ENCODE assay signal across 15 mouse cellular contexts in genomic region chr7:50899541-50900088, GRCm38 (mm10).
DNase-seq lines count a peak whose midpoint lies in the region; ATAC-seq and TF ChIP-seq lines count a peak whose summit lies in the region.
"Had no signal": no experiment of that assay in that cellular context is flagged by ENCODE, and none has a peak within 500 bp of the region (broad histone marks: within the 10 kb centered on the region; RNA-seq: fewer than 3 reads in every experiment).

No protein-coding gene starts in this region.

- no peak for TF ChIP-seq CTCF in stomach, postnatal 0 days (IDR thresholded peaks at IDR 0.05; ENCODE audit: low read depth)
- no peak for TF ChIP-seq CTCF in lung, embryonic 14.5 days (IDR thresholded peaks at IDR 0.05; ENCODE audit: low read depth)

- 43% methylated on average over 6 of the region's 6 CpGs for whole genome bisulfite sequencing in hindbrain, embryonic 16.5 days
- WGBS in hindbrain, embryonic 14.5 days: 55% methylated on average over 6 of the region's 6 CpGs
- WGBS in stomach, embryonic 14.5 days: 41% methylated on average over 6 of the region's 6 CpGs
- 37% methylated on average over 6 of the region's 6 CpGs for WGBS in stomach, postnatal 0 days
- 33% methylated on average over 6 of the region's 6 CpGs for WGBS in lung, embryonic 14.5 days

- no peaks in the 10 kb centered on the region for H3K27me3 ChIP-seq in hindbrain, embryonic 16.5 days (replicated peaks; ENCODE audit: control insufficient read depth, insufficient read depth, low read length)
- H3K27me3 ChIP-seq in hindbrain, embryonic 14.5 days (ENCODE audit: control insufficient read depth, insufficient read depth, low read length): no peaks in the 10 kb centered on the region
- no peaks in the 10 kb centered on the region for H3K27me3 ChIP-seq in stomach, embryonic 14.5 days (ENCODE audit: control insufficient read depth, insufficient read depth, low read length)
- H3K27me3 ChIP-seq in stomach, postnatal 0 days (ENCODE audit: control insufficient read depth, insufficient read depth, low read length): no peaks in the 10 kb centered on the region
- H3K27me3 ChIP-seq in lung, embryonic 14.5 days (ENCODE audit: insufficient read depth, low read length): no peaks in the 10 kb centered on the region
- H3K27me3 ChIP-seq: liver, embryonic 13.5 days; midbrain, embryonic 12.5 days; Patski had no signal

- H3K9ac ChIP-seq in hindbrain, embryonic 16.5 days (ENCODE audit: low read depth, low read length): no peak overlapping the region
- H3K9ac ChIP-seq in hindbrain, embryonic 14.5 days: no peak overlapping the region
- no peak overlapping the region for H3K9ac ChIP-seq in stomach, embryonic 14.5 days (replicated peaks; ENCODE audit: low read depth, low read length)
- H3K9ac ChIP-seq in stomach, postnatal 0 days (ENCODE audit: low read length): no peak overlapping the region
- no peak overlapping the region for H3K9ac ChIP-seq in lung, embryonic 14.5 days
- H3K9ac ChIP-seq: liver, embryonic 13.5 days; midbrain, embryonic 12.5 days had no signal

- no peak overlapping the region for H3K27ac ChIP-seq in hindbrain, embryonic 16.5 days (ENCODE audit: low read depth, low read length)
- no peak overlapping the region for H3K27ac ChIP-seq in hindbrain, embryonic 14.5 days
- peak overlapping the region; percentile 3; the same call in 1 of the 2 replicates for H3K27ac ChIP-seq in stomach, embryonic 14.5 days (ENCODE audit: low read length)
- no peak overlapping the region for H3K27ac ChIP-seq in stomach, postnatal 0 days (replicated peaks)
- no peak overlapping the region for H3K27ac ChIP-seq in lung, embryonic 14.5 days (ENCODE audit: low read depth)
- H3K27ac ChIP-seq: liver, embryonic 13.5 days; midbrain, embryonic 12.5 days had no signal

- DNase-seq in hindbrain, embryonic 14.5 days (ENCODE audit: low spot score): no peak
- DNase-seq in stomach, postnatal 0 days (ENCODE audit: low spot score): no peak
- DNase-seq in lung, embryonic 14.5 days: peak; percentile 70
- no peak for DNase-seq in ovary, postnatal 36 days (ENCODE audit: low spot score)
- DNase-seq: adrenal gland, postnatal 10 days; kidney, postnatal 25 days; liver, embryonic 13.5 days; right cerebral cortex, postnatal 4 days had no signal

- no peak overlapping the region for H3K4me2 ChIP-seq in hindbrain, embryonic 16.5 days (ENCODE audit: low read length)
- no peak overlapping the region for H3K4me2 ChIP-seq in hindbrain, embryonic 14.5 days (replicated peaks)
- no peak overlapping the region for H3K4me2 ChIP-seq in stomach, embryonic 14.5 days (replicated peaks; ENCODE audit: low read depth, low read length)
- H3K4me2 ChIP-seq in stomach, postnatal 0 days (replicated peaks; ENCODE audit: low read depth): no peak overlapping the region
- H3K4me2 ChIP-seq in lung, embryonic 14.5 days: no peak overlapping the region
- H3K4me2 ChIP-seq: liver, embryonic 13.5 days; midbrain, embryonic 12.5 days had no signal

- no peaks in the 10 kb centered on the region for H3K9me3 ChIP-seq in hindbrain, embryonic 16.5 days (ENCODE audit: control insufficient read depth, low read length)
- H3K9me3 ChIP-seq in hindbrain, embryonic 14.5 days (ENCODE audit: control insufficient read depth, low read length): no peaks in the 10 kb centered on the region
- H3K9me3 ChIP-seq in stomach, embryonic 14.5 days (ENCODE audit: control insufficient read depth, low read depth, low read length): no peaks in the 10 kb centered on the region
- no peaks in the 10 kb centered on the region for H3K9me3 ChIP-seq in stomach, postnatal 0 days (ENCODE audit: control insufficient read depth, low read length)
- H3K9me3 ChIP-seq in lung, embryonic 14.5 days (ENCODE audit: low read depth, low read length): no peaks in the 10 kb centered on the region
- H3K9me3 ChIP-seq: liver, embryonic 13.5 days; midbrain, embryonic 12.5 days had no signal

- no peak overlapping the region for H3K4me3 ChIP-seq in hindbrain, embryonic 16.5 days (ENCODE audit: low read length)
- H3K4me3 ChIP-seq in hindbrain, embryonic 14.5 days (replicated peaks; ENCODE audit: low read length): no peak overlapping the region
- H3K4me3 ChIP-seq in stomach, embryonic 14.5 days (ENCODE audit: low read depth, low read length): no peak overlapping the region
- H3K4me3 ChIP-seq in stomach, postnatal 0 days (ENCODE audit: low read depth, low read length): no peak overlapping the region
- no peak overlapping the region for H3K4me3 ChIP-seq in lung, embryonic 14.5 days (ENCODE audit: low read depth, low read length)
- H3K4me3 ChIP-seq: liver, embryonic 13.5 days; midbrain, embryonic 12.5 days had no signal

- peak; percentile 69; the same call in 1 of the 2 replicates for ATAC-seq in hindbrain, embryonic 16.5 days
- no peak for ATAC-seq in hindbrain, embryonic 14.5 days (ENCODE audit: low FRiP score)
- peak; percentile 42; the same call in 1 of the 2 replicates for ATAC-seq in stomach, embryonic 14.5 days (ENCODE audit: insufficient number of reproducible peaks, insufficient read depth, low FRiP score, low read depth)
- ATAC-seq in stomach, postnatal 0 days (ENCODE audit: low FRiP score, low TSS enrichment): no peak
- peak; percentile 84 for ATAC-seq in lung, embryonic 14.5 days (ENCODE audit: insufficient read depth)
- no peak for ATAC-seq in megakaryocyte, adult 5-6 weeks (ENCODE audit: poor library complexity, severe bottlenecking)
- ATAC-seq in inflammation-experienced regulatory T-cells, adult 6 months: no peak
- ATAC-seq: CD4-positive, CD25-positive, alpha-beta regulatory T cell, adult 4 months; Patski had no signal

- TF ChIP-seq EP300 in stomach, postnatal 0 days (optimal IDR thresholded peaks at IDR 0.05): no peak

- H3K4me1 ChIP-seq in hindbrain, embryonic 16.5 days (ENCODE audit: control insufficient read depth, insufficient read depth, low read depth, low read length): no peaks in the 10 kb centered on the region
- no peaks in the 10 kb centered on the region for H3K4me1 ChIP-seq in hindbrain, embryonic 14.5 days (replicated peaks; ENCODE audit: control insufficient read depth, insufficient read depth, low read length)
- no peaks in the 10 kb centered on the region for H3K4me1 ChIP-seq in stomach, embryonic 14.5 days (ENCODE audit: control insufficient read depth, insufficient read depth, low read length)
- H3K4me1 ChIP-seq in stomach, postnatal 0 days (replicated peaks; ENCODE audit: control insufficient read depth, insufficient read depth): no peaks in the 10 kb centered on the region
- H3K4me1 ChIP-seq in lung, embryonic 14.5 days (ENCODE audit: insufficient read depth): no peaks in the 10 kb centered on the region
- H3K4me1 ChIP-seq: liver, embryonic 13.5 days; midbrain, embryonic 12.5 days had no signal

- H3K36me3 ChIP-seq in hindbrain, embryonic 16.5 days (ENCODE audit: control insufficient read depth, insufficient read depth, low read length): no peaks in the 10 kb centered on the region
- no peaks in the 10 kb centered on the region for H3K36me3 ChIP-seq in hindbrain, embryonic 14.5 days (replicated peaks; ENCODE audit: control insufficient read depth, insufficient read depth)
- no peaks in the 10 kb centered on the region for H3K36me3 ChIP-seq in stomach, embryonic 14.5 days (ENCODE audit: control insufficient read depth, insufficient read depth, low read length)
- H3K36me3 ChIP-seq in stomach, postnatal 0 days (ENCODE audit: control insufficient read depth, insufficient read depth, low read length): no peaks in the 10 kb centered on the region
- no peaks in the 10 kb centered on the region for H3K36me3 ChIP-seq in lung, embryonic 14.5 days (ENCODE audit: insufficient read depth)
- H3K36me3 ChIP-seq: liver, embryonic 13.5 days; midbrain, embryonic 12.5 days had no signal

Comparison
In these comparisons a context has a peak if more than half of its experiments do, and no peak if none do; other contexts are left out.
1. ATAC-seq: peak in hindbrain, embryonic 16.5 days (single experiment), stomach, embryonic 14.5 days (single experiment) and lung, embryonic 14.5 days (single experiment); none in hindbrain, embryonic 14.5 days (single experiment), stomach, postnatal 0 days (single experiment), megakaryocyte, adult 5-6 weeks (single experiment) and inflammation-experienced regulatory T-cells, adult 6 months (single experiment).